ENCODE assay signal across 15 mouse cellular contexts in genomic region chr3:109639386-109639785, GRCm38 (mm10).
DNase-seq lines count a peak whose midpoint lies in the region; ATAC-seq lines count a peak whose summit lies in the region.
"Had no signal": no experiment of that assay in that cellular context is flagged by ENCODE, and none has a peak within 500 bp of the region (broad histone marks: within the 10 kb centered on the region; RNA-seq: fewer than 3 reads in every experiment).

No protein-coding gene starts in this region.

- H3K9ac ChIP-seq in hindbrain, embryonic 14.5 days = no peak overlapping the region
- no peak overlapping the region for H3K9ac ChIP-seq in hindbrain, embryonic 12.5 days
- no peak overlapping the region for H3K9ac ChIP-seq in neural tube, embryonic 14.5 days (replicated peaks; ENCODE audit: low read depth, low read length)
- H3K9ac ChIP-seq: neural tube, embryonic 15.5 days had no signal

- no peaks in the 10 kb centered on the region for H3K36me3 ChIP-seq in hindbrain, embryonic 14.5 days (replicated peaks; ENCODE audit: control insufficient read depth, insufficient read depth)
- H3K36me3 ChIP-seq in hindbrain, embryonic 12.5 days = no peaks in the 10 kb centered on the region
- no peaks in the 10 kb centered on the region for H3K36me3 ChIP-seq in neural tube, embryonic 14.5 days (ENCODE audit: control insufficient read depth, insufficient read depth, low read length)
- H3K36me3 ChIP-seq: limb, embryonic 10.5 days; midbrain, embryonic 10.5 days; neural tube, embryonic 15.5 days had no signal

- no peak overlapping the region for H3K4me2 ChIP-seq in hindbrain, embryonic 14.5 days (replicated peaks)
- H3K4me2 ChIP-seq in hindbrain, embryonic 12.5 days (replicated peaks) = no peak overlapping the region
- H3K4me2 ChIP-seq in neural tube, embryonic 14.5 days (ENCODE audit: low read depth, low read length) = no peak overlapping the region
- H3K4me2 ChIP-seq: liver, embryonic 11.5 days; neural tube, embryonic 15.5 days had no signal

- no peak overlapping the region for H3K4me3 ChIP-seq in hindbrain, embryonic 14.5 days (replicated peaks; ENCODE audit: low read length)
- H3K4me3 ChIP-seq in hindbrain, embryonic 12.5 days = no peak overlapping the region
- no peak overlapping the region for H3K4me3 ChIP-seq in neural tube, embryonic 14.5 days (ENCODE audit: low read depth, low read length)
- H3K4me3 ChIP-seq: erythroblast, embryonic 14.5 days; limb, embryonic 10.5 days; midbrain, embryonic 10.5 days; neural tube, embryonic 15.5 days had no signal

- 52% methylated on average over 1 of the region's 1 CpGs for WGBS in hindbrain, embryonic 14.5 days
- WGBS in hindbrain, embryonic 12.5 days = 73% methylated on average over 1 of the region's 1 CpGs
- WGBS in neural tube, embryonic 14.5 days = 32% methylated on average over 1 of the region's 1 CpGs

- peak; percentile 48 for DNase-seq in hindbrain, embryonic 14.5 days (ENCODE audit: low spot score)
- no peak for DNase-seq in neural tube, embryonic 10.5 days (ENCODE audit: extremely low spot score, low spot score)
- peak; percentile 79 for DNase-seq in gonadal fat pad, adult 2 months (ENCODE audit: low read depth)
- no peak for DNase-seq in thymus, postnatal 10 days (ENCODE audit: low spot score in 2 of 2)
- no peak for DNase-seq in ovary, postnatal 36 days (ENCODE audit: low spot score)
- DNase-seq: cerebellum, postnatal 36 days; spleen, adult 18-20 months; thymus, adult 2 months had no signal

- no peaks in the 10 kb centered on the region for H3K9me3 ChIP-seq in hindbrain, embryonic 14.5 days (ENCODE audit: control insufficient read depth, low read length)
- H3K9me3 ChIP-seq in hindbrain, embryonic 12.5 days (replicated peaks) = no peaks in the 10 kb centered on the region
- H3K9me3 ChIP-seq in neural tube, embryonic 14.5 days (ENCODE audit: control insufficient read depth, low read length) = no peaks in the 10 kb centered on the region
- H3K9me3 ChIP-seq: limb, embryonic 10.5 days; midbrain, embryonic 10.5 days; neural tube, embryonic 15.5 days had no signal

- no peaks in the 10 kb centered on the region for H3K4me1 ChIP-seq in hindbrain, embryonic 14.5 days (replicated peaks; ENCODE audit: control insufficient read depth, insufficient read depth, low read length)
- H3K4me1 ChIP-seq in hindbrain, embryonic 12.5 days = peaks cover 2% of the 10 kb centered on the region; the same call in 1 of the 2 replicates
- H3K4me1 ChIP-seq in neural tube, embryonic 14.5 days (ENCODE audit: control insufficient read depth, insufficient read depth, low read length) = no peaks in the 10 kb centered on the region
- H3K4me1 ChIP-seq: limb, embryonic 10.5 days had no signal

- no peak overlapping the region for H3K27ac ChIP-seq in hindbrain, embryonic 14.5 days
- H3K27ac ChIP-seq in hindbrain, embryonic 12.5 days = no peak overlapping the region
- no peak overlapping the region for H3K27ac ChIP-seq in neural tube, embryonic 14.5 days (ENCODE audit: low read depth, low read length)
- H3K27ac ChIP-seq: limb, embryonic 10.5 days; midbrain, embryonic 10.5 days; neural tube, embryonic 15.5 days had no signal

- H3K27me3 ChIP-seq in hindbrain, embryonic 14.5 days (ENCODE audit: control insufficient read depth, insufficient read depth, low read length) = no peaks in the 10 kb centered on the region
- no peaks in the 10 kb centered on the region for H3K27me3 ChIP-seq in hindbrain, embryonic 12.5 days
- H3K27me3 ChIP-seq in neural tube, embryonic 14.5 days (ENCODE audit: control insufficient read depth, insufficient read depth, low read length) = no peaks in the 10 kb centered on the region
- H3K27me3 ChIP-seq: neural tube, embryonic 15.5 days had no signal

- peak; percentile 43; the same call in 1 of the 2 replicates for ATAC-seq in hindbrain, embryonic 14.5 days (ENCODE audit: low FRiP score)
- no peak for ATAC-seq in hindbrain, embryonic 12.5 days (ENCODE audit: low FRiP score)
- ATAC-seq in neural tube, embryonic 14.5 days (ENCODE audit: low read depth) = peak; percentile 49; the same call in 1 of the 2 replicates

Comparison
In these comparisons a context has a peak if more than half of its experiments do, and no peak if none do; other contexts are left out.
1. DNase-seq: peak in hindbrain, embryonic 14.5 days (single experiment) and gonadal fat pad, adult 2 months (single experiment); none in neural tube, embryonic 10.5 days (single experiment), thymus, postnatal 10 days (0 of 2) and ovary, postnatal 36 days (single experiment).